ENCODE assay signal across 9 mouse cellular contexts in the genomic region with DNA sequence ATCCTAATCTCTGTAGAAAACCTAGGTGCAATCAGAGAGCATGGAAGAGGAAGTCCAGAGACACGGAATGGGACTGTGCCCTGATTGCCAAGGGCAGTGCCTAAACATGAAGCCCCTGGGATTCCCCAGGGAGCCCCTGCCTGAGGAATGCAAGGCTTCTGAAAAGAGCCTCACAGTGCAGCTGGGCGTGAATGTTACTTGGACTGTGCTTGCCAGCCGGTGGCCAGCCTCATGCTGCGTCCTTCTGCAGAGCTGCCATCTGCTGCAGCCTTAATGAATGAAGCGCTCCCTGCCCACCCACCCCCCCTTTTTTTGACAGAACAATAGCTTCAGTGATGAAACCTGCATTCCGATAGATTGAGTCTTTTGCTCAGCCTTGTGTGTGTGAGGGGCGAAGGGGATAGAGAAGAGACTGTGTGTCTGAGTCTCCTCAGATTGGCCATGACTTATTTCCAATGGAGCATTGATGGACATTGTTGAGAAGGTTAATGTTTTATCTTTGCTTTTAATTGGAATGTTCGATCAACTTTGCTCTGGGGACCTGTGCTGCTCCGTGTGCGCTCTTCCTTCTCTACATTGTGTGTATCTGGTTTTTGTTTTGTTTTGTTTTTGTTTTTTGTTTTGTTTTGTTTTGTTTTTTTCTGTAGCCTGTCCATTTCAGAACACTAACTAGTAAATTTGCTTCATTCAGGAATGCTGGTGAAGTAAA. TPM values are rescaled to one million over a fixed set of nuclear protein-coding genes. Genes with fewer than 3 reads are reported as not detected.
DNase-seq lines count a peak whose midpoint lies in the region; ATAC-seq lines count a peak whose summit lies in the region.
"Had no signal": no experiment of that assay in that cellular context is flagged by ENCODE, and none has a peak within 500 bp of the region (broad histone marks: within the 10 kb centered on the region; RNA-seq: fewer than 3 reads in every experiment).

No protein-coding gene starts in this region.

- H3K9ac ChIP-seq in heart, embryonic 13.5 days = peak overlapping the region; percentile 37; the same call in 1 of the 2 replicates

- H3K27me3 ChIP-seq in heart, embryonic 13.5 days (replicated peaks) = no peaks in the 10 kb centered on the region
- H3K27me3 ChIP-seq: CH12.LX had no signal

- H3K4me2 ChIP-seq in heart, embryonic 13.5 days = peak overlapping the region; percentile 43

- whole genome bisulfite sequencing in heart, embryonic 13.5 days = 18% methylated on average over 10 of the region's 10 CpGs

- no peak overlapping the region for H3K27ac ChIP-seq in heart, embryonic 13.5 days (replicated peaks)

- no peak overlapping the region for H3K4me3 ChIP-seq in heart, embryonic 13.5 days

- no peak for ATAC-seq in heart, embryonic 13.5 days (ENCODE audit: extremely low read depth, insufficient number of reproducible peaks, low FRiP score, low TSS enrichment)

- H3K4me1 ChIP-seq in heart, embryonic 13.5 days = peaks cover 8% of the 10 kb centered on the region

- DNase-seq in heart, adult 11 months = no peak
- peak; percentile 38 for DNase-seq in cerebellum, adult 9-10 months
- peak; percentile 39 to 45 for DNase-seq in frontal cortex, postnatal 10 days (ENCODE audit: low spot score in 2 of 2)
- peak; percentile 16 to 30 for DNase-seq in layer of hippocampus, postnatal 36 days
- DNase-seq in right cerebral cortex, postnatal 36 days (ENCODE audit: low spot score in 2 of 2) = peak; percentile 8 to 14
- no peak for DNase-seq in testis, postnatal 14 days (ENCODE audit: low spot score)
- DNase-seq in gastrocnemius, postnatal 25 days = no peak

- no peaks in the 10 kb centered on the region for H3K36me3 ChIP-seq in heart, embryonic 13.5 days

- H3K9me3 ChIP-seq in heart, embryonic 13.5 days = no peaks in the 10 kb centered on the region

RNA-seq across cellular contexts. Expression of a gene that starts 52.5 kb away (rescaled TPM):
- 1.0 and 1.2 TPM in 2 replicates for polyA plus RNA-seq in heart, embryonic 13.5 days (2015; fragmentation: Nextera tagmentation; extraction: Ambion mirVana)
- total RNA-seq in layer of hippocampus, postnatal 36 days (2021) = 10 to 100 TPM; 32.1 to 33.9 TPM
- total RNA-seq in gastrocnemius, postnatal 25 days (2021) = under 1 TPM; 0.38 to 0.46 TPM

Comparison
In these comparisons a context has a peak if more than half of its experiments do, and no peak if none do; other contexts are left out.
1. DNase-seq: peak in cerebellum, adult 9-10 months (single experiment), frontal cortex, postnatal 10 days (2 of 2), layer of hippocampus, postnatal 36 days (2 of 2) and right cerebral cortex, postnatal 36 days (2 of 2); none in heart, adult 11 months (single experiment), testis, postnatal 14 days (single experiment) and gastrocnemius, postnatal 25 days (single experiment).
2. RNA of a gene that starts 52.5 kb away (total RNA-seq): 32.1 to 33.9 TPM in layer of hippocampus, postnatal 36 days; 0.38 to 0.46 TPM in gastrocnemius, postnatal 25 days; every median in the first group is over 10 times any median in the second.